Mouse (Mus musculus) gastrocnemius, postnatal 4 days (tissue): ENCODE data around the gene Vmn1r62. TPM values are rescaled to one million over a fixed set of nuclear protein-coding genes. Genes with fewer than 3 reads are reported as not detected.
"Not testable (repeated sequence)": the region's sequence is repeated elsewhere in the genome, so short reads cannot be mapped to it uniquely, and the experiment has no call there.

Source experiments
- DNase-seq, 2 experiments: peaks; one replicate each; pipeline ENCODE4 v3.0.0; 2021 to 2022; ENCODE audit warnings: low spot score in 2 of 2, mixed read lengths in 2 of 2
- long read RNA-seq, 2 experiments: library from polyadenylated mRNA; stranded (forward); transcript quantifications; one replicate each; pipeline ENCODE4 v2.0.0; 2021
- total RNA-seq, 2 experiments: library from RNA; stranded (reverse); gene quantifications; 2 replicates each; pipeline ENCODE4 v1.2.3; 2021

Gene Vmn1r62
- not detected for total RNA-seq
- long read RNA-seq, experiment 1: 0 reads
- long read RNA-seq, experiment 2: 0 reads

DNA sequence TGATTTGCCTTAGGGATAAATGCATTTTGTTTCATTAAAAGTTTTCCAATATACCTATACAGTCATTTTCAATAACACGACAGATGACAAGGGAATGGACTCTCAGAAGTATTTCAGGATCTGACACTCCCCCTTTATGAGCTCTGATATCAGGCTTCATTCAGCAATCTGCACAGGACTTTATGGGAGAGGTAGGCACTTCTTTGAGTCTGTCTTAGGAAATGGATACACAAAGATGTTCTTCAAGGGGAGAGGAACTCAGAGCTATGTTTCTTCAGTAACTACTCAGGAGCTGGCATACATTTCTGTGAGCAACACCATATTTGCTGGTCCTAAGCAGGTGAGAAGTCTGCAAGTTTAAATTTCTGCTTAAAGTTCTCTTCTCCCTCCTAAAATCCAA is at the start of gene Vmn1r62:
Gene Vmn1r62, plus strand, starts transcription at position 301 of the 400 bp plus-strand sequence.
- DNase-seq: not testable (repeated sequence)

Other genes with a start within 250 kb of the Vmn1r62 start
- gene Vmn1r59, start 216.9 kb upstream of the Vmn1r62 start, total RNA-seq: not detected
- not detected for gene Vmn2r28, start 179.7 kb upstream of the Vmn1r62 start, total RNA-seq
- not detected for gene Vmn1r60, start 126.3 kb upstream of the Vmn1r62 start, total RNA-seq
- not detected for gene Vmn1r61, start 60.3 kb upstream of the Vmn1r62 start, total RNA-seq
- gene Vmn1r63, start 131.8 kb downstream of the Vmn1r62 start, total RNA-seq: not detected
- gene Vmn1r64, start 210.9 kb downstream of the Vmn1r62 start, total RNA-seq: not detected